Mouse (Mus musculus) heart, postnatal 10 days (tissue): ENCODE data around the gene Cdh23. TPM values are rescaled to one million over a fixed set of nuclear protein-coding genes. Genes with fewer than 3 reads are reported as not detected.

Experiments
- DNase-seq, 2 experiments: peaks; one replicate each; pipeline ENCODE4 v3.0.0; 2021
- intact Hi-C: fragments of 180-260 bp; cut with DNase I; formaldehyde crosslinking; loops from one replicate; pipeline ENCODE4 v1.15.1; 2025
- total RNA-seq, 2 experiments: library from RNA; stranded (reverse); gene quantifications; 2 replicates each; pipeline ENCODE4 v1.2.3; 2021

Gene Cdh23
- total RNA-seq, 2 experiments from 2014 or later, result 6.2 to 8.6 TPM

- peak; percentile 96 for DNase-seq
- intact Hi-C loops, result no loop called here
These were observed 418.9 kb downstream of the Cdh23 start, which contains the start of gene Psap for GRCm38 (mm10) chr10:60277207-60278005. TSS of gene Psap (plus strand) at chr10:60277627.

GRCm38 (mm10) chr10:60273382-60273781 is 422.9 kb downstream of the Cdh23 start:
- DNase-seq, result no peak
- intact Hi-C loops, result no loop called here

DNA sequence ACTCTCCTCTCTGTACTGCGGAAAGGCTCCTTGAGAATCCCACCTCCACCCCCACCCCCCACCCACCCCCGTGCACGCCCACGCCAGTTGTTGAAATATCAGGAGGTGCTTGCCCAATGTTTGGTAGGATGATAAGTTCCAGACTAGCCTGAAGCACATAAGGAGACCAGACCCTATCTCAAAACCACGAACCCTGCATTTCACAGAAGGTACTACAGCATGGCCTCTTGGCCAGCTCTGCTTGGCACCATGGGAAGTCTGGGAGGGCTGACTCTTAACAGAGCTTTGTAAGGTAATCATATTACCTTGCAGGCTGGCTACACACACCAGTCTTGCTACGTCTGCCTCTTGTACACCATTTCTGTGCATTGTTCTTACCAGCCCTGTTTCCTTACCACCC is 424.0 kb downstream of the Cdh23 start:
- no peak for DNase-seq
- intact Hi-C loops, result no loop called here

DNA sequence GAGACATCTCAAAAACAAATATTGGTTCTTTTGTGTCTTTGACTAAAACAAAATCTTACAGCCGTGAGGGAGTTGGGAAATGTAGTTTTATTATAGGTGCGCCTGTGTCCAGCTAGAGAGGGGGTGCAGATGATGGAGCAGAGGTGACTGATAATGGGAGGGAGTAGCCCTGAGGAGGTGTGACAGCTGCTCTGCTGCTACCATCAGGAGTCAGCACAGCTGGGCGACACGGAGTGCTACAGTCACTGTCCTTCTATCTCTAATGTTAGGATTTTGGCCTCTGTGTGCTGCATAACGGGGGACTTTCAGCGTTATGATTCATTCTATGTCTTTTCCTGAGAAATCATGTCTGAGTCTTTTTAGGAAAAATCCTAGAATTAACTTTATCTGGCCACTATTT is 425.3 kb downstream of the Cdh23 start:
- no peak for DNase-seq
- intact Hi-C loops, result no loop called here

DNA sequence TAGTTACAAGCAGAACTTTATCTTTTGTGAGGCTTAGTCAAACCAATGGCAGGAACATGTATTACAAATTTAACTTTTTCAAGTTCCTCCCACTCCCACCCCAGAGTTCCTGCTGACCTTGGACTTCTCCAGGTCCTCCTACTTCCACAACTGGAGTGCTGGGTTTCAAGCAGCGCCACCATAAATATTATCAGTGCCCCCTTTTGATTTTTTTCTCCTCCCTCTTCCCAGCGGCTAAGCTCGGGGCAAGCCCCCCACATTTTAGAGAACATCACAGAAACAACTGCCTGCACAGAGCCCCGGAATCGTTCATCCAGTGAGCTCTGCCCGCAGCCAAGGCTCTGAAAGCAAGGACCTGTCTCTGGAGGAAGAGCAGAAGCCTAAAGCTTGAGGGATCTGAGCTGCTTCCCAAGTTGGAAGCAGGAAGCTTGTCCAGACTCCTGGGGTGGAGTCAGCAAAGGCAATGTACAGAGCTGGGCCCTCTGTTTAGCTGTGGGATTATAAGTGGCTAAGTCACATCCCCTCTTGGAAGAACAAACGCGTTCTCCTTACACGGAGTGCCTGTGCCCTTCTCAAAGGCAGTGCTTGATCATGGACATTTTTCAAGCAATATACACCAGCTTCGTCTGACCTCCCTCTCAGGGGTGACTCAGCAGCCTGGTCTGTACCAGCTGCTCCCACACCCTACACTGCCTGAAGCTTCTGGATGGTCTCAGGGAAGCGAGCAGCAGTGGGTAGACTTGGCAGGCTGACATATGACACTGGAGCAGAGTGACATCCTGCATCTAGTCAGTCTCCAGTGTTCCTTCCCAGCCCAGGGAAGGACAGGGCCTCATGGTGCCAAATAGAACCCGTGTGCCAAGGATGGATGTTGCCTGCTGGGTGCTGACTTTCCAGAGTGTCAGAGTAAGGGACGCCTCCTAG is 426.9 kb downstream of the Cdh23 start:
- intact Hi-C loops, result no loop called here
- no peak for DNase-seq

GRCm38 (mm10) chr10:60268738-60269137 is 427.6 kb downstream of the Cdh23 start:
- no peak for DNase-seq
- intact Hi-C loops, result no loop called here

DNA sequence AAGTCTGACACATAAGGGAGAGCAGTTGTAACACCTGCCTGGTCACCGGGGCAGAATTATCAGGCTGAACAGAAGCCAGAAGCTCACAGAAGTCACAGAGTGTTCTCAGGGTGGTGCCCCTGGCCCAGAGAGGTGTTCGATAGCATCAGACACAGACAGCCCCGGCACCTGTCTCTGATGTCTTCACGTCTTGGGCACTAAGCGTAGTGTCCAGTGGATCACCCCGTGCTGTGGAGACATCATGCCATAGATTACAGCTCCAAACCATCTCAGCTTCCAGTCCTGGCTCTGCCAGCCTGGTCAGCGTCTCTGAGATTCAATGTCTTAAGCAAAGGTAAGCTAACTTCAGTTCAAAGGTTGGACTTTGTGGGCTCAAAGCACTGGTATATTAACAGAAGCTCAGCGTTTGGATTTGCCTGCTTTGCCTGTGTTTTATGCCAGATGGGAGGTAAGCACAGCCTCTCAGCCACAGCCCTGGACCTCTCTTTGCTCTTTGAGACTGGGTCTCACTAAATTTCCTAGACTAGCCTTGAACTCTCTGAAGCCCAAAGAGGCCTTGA is 429.4 kb downstream of the Cdh23 start:
- DNase-seq, result no peak
- intact Hi-C loops, result no loop called here

GRCm38 (mm10) chr10:60265252-60265651 is 431.0 kb downstream of the Cdh23 start:
- DNase-seq, result peak; percentile 49 to 62

DNA sequence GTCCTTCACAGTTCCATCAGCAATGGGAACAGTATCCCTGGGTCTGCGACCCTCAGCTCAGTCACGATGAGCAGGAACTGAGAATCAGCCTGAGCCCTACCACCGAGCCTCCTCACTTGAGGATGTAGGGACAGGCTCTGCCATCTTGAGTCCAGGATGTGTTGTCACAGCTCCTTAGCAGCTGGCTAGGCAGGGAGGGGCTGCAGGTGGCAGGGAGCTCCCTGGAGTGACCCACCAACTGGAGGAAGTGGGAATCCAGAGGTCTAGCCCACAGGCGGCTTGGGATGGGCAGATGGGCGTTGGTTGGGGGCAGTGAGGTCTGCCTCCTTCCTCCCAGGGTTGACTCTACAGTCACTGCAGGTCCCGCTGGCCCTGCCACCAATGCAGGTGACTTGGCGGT is 432.9 kb downstream of the Cdh23 start:
- intact Hi-C loops, result no loop called here
- no peak for DNase-seq

More at GRCm38 (mm10) chr10:60265252-60265651, 431.0 kb downstream of the Cdh23 start:
- intact Hi-C loops, result no loop called here

DNA sequence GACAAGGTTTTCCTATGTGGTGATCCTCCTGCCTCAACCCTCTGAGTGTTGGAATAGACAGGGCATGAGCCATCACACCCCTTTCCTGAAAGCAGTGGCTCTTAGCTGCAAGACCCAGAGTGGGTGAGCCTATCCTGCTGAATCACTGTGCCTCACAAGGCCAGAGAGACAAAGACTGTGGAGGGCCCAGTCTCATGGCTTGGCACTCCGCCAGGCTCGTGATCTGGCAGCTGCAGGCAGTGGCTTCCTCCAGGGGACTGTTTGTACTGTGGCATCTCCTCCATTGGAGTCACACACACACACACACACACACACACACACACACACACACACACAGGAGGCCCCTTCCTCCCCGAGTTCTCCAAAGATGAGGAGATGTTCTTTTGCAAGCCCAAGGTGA is 433.9 kb downstream of the Cdh23 start:
- intact Hi-C loops, result no loop called here
- peak; percentile 91 for DNase-seq

DNA sequence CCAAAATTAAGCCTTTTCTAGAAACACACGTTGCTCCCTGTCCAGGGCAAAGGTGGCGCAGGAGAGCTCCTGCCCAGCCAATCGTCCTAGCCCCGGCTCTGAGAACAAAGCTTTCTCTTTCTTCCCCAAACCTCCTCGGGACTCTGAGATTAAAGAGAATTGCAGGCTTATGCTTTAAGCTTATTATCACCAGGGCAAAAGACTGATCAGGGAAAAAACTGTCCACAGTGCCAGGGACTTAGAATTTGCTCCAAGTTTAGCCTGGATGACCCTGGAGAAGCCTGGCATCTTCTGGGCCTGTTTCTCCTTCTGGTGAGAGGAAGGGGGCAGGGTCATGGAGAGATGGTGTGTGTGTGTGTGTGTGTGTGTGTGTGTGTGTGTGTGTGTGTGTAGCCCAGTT is 434.8 kb downstream of the Cdh23 start:
- DNase-seq, result no peak
- intact Hi-C loops, result no loop called here

- DNase-seq, result no peak
- intact Hi-C loops, result no loop called here
These were observed 435.6 kb downstream of the Cdh23 start for GRCm38 (mm10) chr10:60260557-60261294.

DNA sequence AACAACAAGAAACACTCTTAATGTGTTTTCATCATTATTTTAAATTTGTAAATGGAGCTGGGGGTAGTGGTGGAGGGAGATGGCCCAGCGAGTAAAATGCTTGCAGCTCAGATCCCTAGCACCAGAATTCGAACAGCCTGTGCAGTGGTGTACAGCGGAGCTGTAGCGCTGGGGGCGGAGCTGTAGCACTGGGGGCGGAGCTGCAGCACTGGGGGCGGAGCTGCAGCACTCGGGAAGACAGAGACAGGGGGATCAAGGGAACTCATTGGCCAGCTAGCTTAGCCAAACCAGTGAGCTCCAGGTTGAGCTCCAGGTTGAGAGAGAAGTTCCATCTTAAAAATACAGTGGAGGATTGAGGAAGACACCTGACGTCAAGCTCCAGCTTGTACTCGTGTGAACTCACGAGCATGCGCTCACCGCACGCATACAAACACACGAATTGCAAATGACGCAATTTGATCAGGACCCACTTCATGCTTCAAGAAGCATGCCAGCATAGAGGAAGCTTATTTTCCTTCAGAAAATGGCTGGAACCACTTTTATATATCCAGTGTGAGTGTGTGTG is 438.9 kb downstream of the Cdh23 start:
- no peak for DNase-seq
- intact Hi-C loops, result no loop called here

- intact Hi-C loops, result no loop called here
- DNase-seq, result no peak
These were observed 440.2 kb downstream of the Cdh23 start for GRCm38 (mm10) chr10:60256088-60256487.

Other genes starting within 250 kb of the Cdh23 start
- 1 to 10 TPM; 6.8 to 7.7 TPM for gene Slc29a3, start 56.3 kb upstream of the Cdh23 start, total RNA-seq
- 10 to 100 TPM; 35.3 to 47.0 TPM for gene Unc5b, start 135.1 kb upstream of the Cdh23 start, total RNA-seq